In genomic region chr11:121433397-121433796, GRCm38 (mm10) we compare ENCODE assay signal across 11 mouse cellular contexts. TPM values are rescaled to one million over a fixed set of nuclear protein-coding genes. Genes with fewer than 3 reads are reported as not detected.
DNase-seq lines count a peak whose midpoint lies in the region; ATAC-seq and TF ChIP-seq lines count a peak whose summit lies in the region.
"Had no signal": no experiment of that assay in that cellular context is flagged by ENCODE, and none has a peak within 500 bp of the region (broad histone marks: within the 10 kb centered on the region; RNA-seq: fewer than 3 reads in every experiment).

No protein-coding gene starts in this region.

- WGBS in heart, embryonic 14.5 days, result 26% methylated on average over 4 of the region's 4 CpGs
- 50% methylated on average over 4 of the region's 4 CpGs for WGBS in liver, postnatal 0 days (ENCODE audit: insufficient replicate concordance)
- 87% methylated on average over 4 of the region's 4 CpGs for WGBS in forebrain, embryonic 11.5 days

- H3K27me3 ChIP-seq in heart, embryonic 14.5 days (ENCODE audit: control insufficient read depth, insufficient read depth, low read length), result no peaks in the 10 kb centered on the region
- H3K27me3 ChIP-seq in liver, postnatal 0 days (ENCODE audit: insufficient read depth, low read length), result no peaks in the 10 kb centered on the region
- H3K27me3 ChIP-seq in forebrain, embryonic 11.5 days (ENCODE audit: control insufficient read depth, insufficient read depth, low read length), result no peaks in the 10 kb centered on the region
- H3K27me3 ChIP-seq: Patski had no signal

- H3K4me1 ChIP-seq in heart, embryonic 14.5 days (ENCODE audit: control insufficient read depth in 2 of 2, insufficient read depth in 2 of 2, low read length in 2 of 2), result peaks cover 19% of the 10 kb centered on the region in 2 experiments
- H3K4me1 ChIP-seq in liver, postnatal 0 days (ENCODE audit: insufficient read depth), result peaks cover 36% of the 10 kb centered on the region
- H3K4me1 ChIP-seq in forebrain, embryonic 11.5 days (replicated peaks; ENCODE audit: control insufficient read depth, insufficient read depth, low read length), result no peaks in the 10 kb centered on the region; the same call in 1 of the 2 replicates

- no peaks in the 10 kb centered on the region for H3K9me3 ChIP-seq in heart, embryonic 14.5 days (ENCODE audit: control insufficient read depth, low read length)
- H3K9me3 ChIP-seq in liver, postnatal 0 days (ENCODE audit: low read length), result no peaks in the 10 kb centered on the region
- no peaks in the 10 kb centered on the region for H3K9me3 ChIP-seq in forebrain, embryonic 11.5 days (ENCODE audit: control insufficient read depth, low read length)

- no peak overlapping the region for H3K9ac ChIP-seq in heart, embryonic 14.5 days (ENCODE audit: low read length)
- peak overlapping the region; percentile 50 for H3K9ac ChIP-seq in liver, postnatal 0 days (replicated peaks)
- H3K9ac ChIP-seq in forebrain, embryonic 11.5 days (ENCODE audit: low read length), result no peak overlapping the region

- peak overlapping the region; percentile 81 to 85 for H3K27ac ChIP-seq in heart, embryonic 14.5 days (replicated peaks in 1 of 2; ENCODE audit: control insufficient read depth in 1 of 2, insufficient read depth in 1 of 2, low read depth in 2 of 2, low read length in 2 of 2)
- peak overlapping the region; percentile 92 for H3K27ac ChIP-seq in liver, postnatal 0 days (ENCODE audit: low read depth)
- H3K27ac ChIP-seq in forebrain, embryonic 11.5 days (ENCODE audit: low read depth, low read length), result no peak overlapping the region

- peak; percentile 95 for TF ChIP-seq EP300 in liver, postnatal 0 days (IDR thresholded peaks at IDR 0.05; ENCODE audit: low read depth)

- intact Hi-C loops in heart, postnatal 14 days (cut with DNase I), result no loop called here

- H3K36me3 ChIP-seq in heart, embryonic 14.5 days (ENCODE audit: control insufficient read depth, insufficient read depth, low read length), result peaks cover 27% of the 10 kb centered on the region
- H3K36me3 ChIP-seq in liver, postnatal 0 days (replicated peaks; ENCODE audit: insufficient read depth, low read length), result peaks cover 24% of the 10 kb centered on the region
- H3K36me3 ChIP-seq in forebrain, embryonic 11.5 days (ENCODE audit: control insufficient read depth, insufficient read depth, low read length), result no peaks in the 10 kb centered on the region; the same call in 1 of the 2 replicates

- TF ChIP-seq CTCF in liver, postnatal 0 days (IDR thresholded peaks at IDR 0.05; ENCODE audit: low read depth), result no peak

- H3K4me3 ChIP-seq in heart, embryonic 14.5 days (ENCODE audit: control insufficient read depth in 1 of 2, insufficient read depth in 1 of 2, low read depth in 1 of 2, low read length in 2 of 2), result no peak overlapping the region
- H3K4me3 ChIP-seq in liver, postnatal 0 days (ENCODE audit: low read depth, low read length), result peak overlapping the region; percentile 58; the same call in 1 of the 2 replicates
- no peak overlapping the region for H3K4me3 ChIP-seq in forebrain, embryonic 11.5 days (ENCODE audit: low read depth, low read length)

- DNase-seq in heart, postnatal 14 days, result no peak
- peak; percentile 79 for DNase-seq in c-Kit-negative CD71-positive TER-119-positive erythroid progenitor cells, embryonic 14.5 days (ENCODE audit: low read depth, low spot score)
- peak; percentile 62 for DNase-seq in liver, postnatal 0 days
- no peak for DNase-seq in forebrain, embryonic 11.5 days (ENCODE audit: low spot score)
- DNase-seq in thymus, postnatal 4 days, result no peak
- no peak for DNase-seq in frontal cortex, postnatal 25 days (ENCODE audit: low spot score in 2 of 2)
- DNase-seq: adrenal gland, adult 2 months; kidney, postnatal 36 days had no signal

- ATAC-seq in heart, embryonic 14.5 days (ENCODE audit: insufficient number of reproducible peaks, insufficient read depth, low FRiP score, low read depth), result no peak
- peak; percentile 60 for ATAC-seq in erythroid progenitor cell, adult 5-6 weeks (replicated peaks; ENCODE audit: low FRiP score, poor library complexity, severe bottlenecking)
- peak; percentile 83 for ATAC-seq in liver, postnatal 0 days
- ATAC-seq in forebrain, embryonic 11.5 days (replicated peaks; ENCODE audit: low FRiP score), result no peak
- ATAC-seq: Patski had no signal

- H3K4me2 ChIP-seq in heart, embryonic 14.5 days (ENCODE audit: low read length), result peak overlapping the region; percentile 84; the same call in 1 of the 2 replicates
- peak overlapping the region; percentile 89 for H3K4me2 ChIP-seq in liver, postnatal 0 days (ENCODE audit: low read depth, low read length)
- no peak overlapping the region for H3K4me2 ChIP-seq in forebrain, embryonic 11.5 days (ENCODE audit: low read depth, low read length, severe bottlenecking)

RNA-seq across cellular contexts. Expression of gene Fn3k, which starts 1.3 kb away (rescaled TPM):
- polyA plus RNA-seq in heart, embryonic 14.5 days (2014; fragmentation: Nextera tagmentation; extraction: Ambion mirVana), result 13.6 and 14.8 TPM in 2 replicates
- 10 to 100 TPM; 22.2 to 23.0 TPM for total RNA-seq in heart, postnatal 14 days (2021)
- 245 and 327 TPM in 2 replicates for total RNA-seq in erythroid progenitor cell, adult 5-6 weeks (2015; ENCODE audit: low replicate concordance)
- total RNA-seq in erythroid progenitor cell, adult 5-6 weeks (2017; ENCODE audit: low replicate concordance), result 308 and 310 TPM in 2 replicates
- polyA plus RNA-seq in liver, postnatal 0 days (2015; fragmentation: Nextera tagmentation; extraction: Ambion mirVana), result 14.6 and 19.2 TPM in 2 replicates
- polyA plus RNA-seq in forebrain, embryonic 11.5 days (2014; fragmentation: Nextera tagmentation; extraction: Ambion mirVana), result 1.3 and 1.7 TPM in 2 replicates

RNA-seq across cellular contexts. Expression of gene Fn3krp, which starts 12.2 kb away (rescaled TPM):
- 4.4 and 5.0 TPM in 2 replicates for polyA plus RNA-seq in heart, embryonic 14.5 days (2014; fragmentation: Nextera tagmentation; extraction: Ambion mirVana)
- total RNA-seq in heart, postnatal 14 days (2021), result 1 to 10 TPM; 6.9 to 8.3 TPM
- 107 and 114 TPM in 2 replicates for total RNA-seq in erythroid progenitor cell, adult 5-6 weeks (2015; ENCODE audit: low replicate concordance)
- total RNA-seq in erythroid progenitor cell, adult 5-6 weeks (2017; ENCODE audit: low replicate concordance), result 161 and 188 TPM in 2 replicates
- 12.2 and 14.6 TPM in 2 replicates for polyA plus RNA-seq in liver, postnatal 0 days (2015; fragmentation: Nextera tagmentation; extraction: Ambion mirVana)
- 8.5 and 8.9 TPM in 2 replicates for polyA plus RNA-seq in forebrain, embryonic 11.5 days (2014; fragmentation: Nextera tagmentation; extraction: Ambion mirVana)

RNA-seq across cellular contexts. Expression of gene Tbcd, which starts 18.4 kb away (rescaled TPM):
- polyA plus RNA-seq in heart, embryonic 14.5 days (2014; fragmentation: Nextera tagmentation; extraction: Ambion mirVana), result 16.6 TPM in 2 replicates
- 10 to 100 TPM; 13.9 to 14.3 TPM for total RNA-seq in heart, postnatal 14 days (2021)
- 84.7 and 94.8 TPM in 2 replicates for total RNA-seq in erythroid progenitor cell, adult 5-6 weeks (2015; ENCODE audit: low replicate concordance)
- total RNA-seq in erythroid progenitor cell, adult 5-6 weeks (2017; ENCODE audit: low replicate concordance), result 90.7 and 125 TPM in 2 replicates
- 20.0 and 21.2 TPM in 2 replicates for polyA plus RNA-seq in liver, postnatal 0 days (2015; fragmentation: Nextera tagmentation; extraction: Ambion mirVana)
- polyA plus RNA-seq in forebrain, embryonic 11.5 days (2014; fragmentation: Nextera tagmentation; extraction: Ambion mirVana), result 49.8 and 54.9 TPM in 2 replicates

RNA-seq across cellular contexts. Expression of gene Rab40b, which starts 45.3 kb away (rescaled TPM):
- 6.7 and 7.6 TPM in 2 replicates for polyA plus RNA-seq in heart, embryonic 14.5 days (2014; fragmentation: Nextera tagmentation; extraction: Ambion mirVana)
- 1 to 10 TPM; 2.0 to 3.3 TPM for total RNA-seq in heart, postnatal 14 days (2021)
- total RNA-seq in erythroid progenitor cell, adult 5-6 weeks (2015; ENCODE audit: low replicate concordance), result not detected in 2 replicates
- 0.90 TPM in 1 of 2 replicates, not detected in the other for total RNA-seq in erythroid progenitor cell, adult 5-6 weeks (2017; ENCODE audit: low replicate concordance)
- 0.58 and 0.60 TPM in 2 replicates for polyA plus RNA-seq in liver, postnatal 0 days (2015; fragmentation: Nextera tagmentation; extraction: Ambion mirVana)
- polyA plus RNA-seq in forebrain, embryonic 11.5 days (2014; fragmentation: Nextera tagmentation; extraction: Ambion mirVana), result 1.9 and 2.0 TPM in 2 replicates

Comparison
In these comparisons a context has a peak if more than half of its experiments do, and no peak if none do; other contexts are left out.
1. ATAC-seq: peak in erythroid progenitor cell, adult 5-6 weeks (single experiment) and liver, postnatal 0 days (single experiment); none in heart, embryonic 14.5 days (single experiment) and forebrain, embryonic 11.5 days (single experiment).
2. DNase-seq: peak in c-Kit-negative CD71-positive TER-119-positive erythroid progenitor cells, embryonic 14.5 days (single experiment) and liver, postnatal 0 days (single experiment); none in heart, postnatal 14 days (0 of 2), forebrain, embryonic 11.5 days (single experiment), thymus, postnatal 4 days (single experiment) and frontal cortex, postnatal 25 days (0 of 2).